Mouse (Mus musculus): ENCODE data around the gene Gm4450.
A peak's percentile ranks its signal among the peaks of the same experiment; 100 is the strongest.
"Not testable (repeated sequence)": the region's sequence is repeated elsewhere in the genome, so short reads cannot be mapped to it uniquely, and the experiment has no call there.

Gm4450 gene

DNA sequence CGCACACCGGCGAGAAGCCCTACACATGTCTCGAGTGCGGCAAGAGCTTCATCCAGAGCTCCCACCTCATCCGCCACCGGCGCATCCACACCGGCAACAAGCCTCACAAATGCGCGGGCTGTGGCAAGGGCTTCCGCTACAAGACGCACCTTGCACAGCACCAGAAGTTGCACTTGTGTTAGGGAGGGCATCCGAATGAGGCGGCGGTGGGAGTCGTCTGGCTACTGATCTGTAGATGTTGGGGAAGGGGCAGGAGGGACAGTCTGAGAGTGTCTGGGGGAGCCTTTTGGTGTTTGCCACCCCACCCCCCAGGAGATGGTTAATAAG is 28.5 kb downstream of the Gm4450 start:
- DNase-seq (ENCODE audit: low read depth, low spot score), result no peak
- no peaks in the 10 kb centered on the region for H3K27me3 ChIP-seq (ENCODE audit: control insufficient read depth, insufficient read depth, low read length, poor library complexity, severe bottlenecking)
- no peaks in the 10 kb centered on the region; the same call in 1 of the 2 replicates for H3K36me3 ChIP-seq (ENCODE audit: control insufficient read depth, insufficient read depth, low read length, poor library complexity, severe bottlenecking)

DNA sequence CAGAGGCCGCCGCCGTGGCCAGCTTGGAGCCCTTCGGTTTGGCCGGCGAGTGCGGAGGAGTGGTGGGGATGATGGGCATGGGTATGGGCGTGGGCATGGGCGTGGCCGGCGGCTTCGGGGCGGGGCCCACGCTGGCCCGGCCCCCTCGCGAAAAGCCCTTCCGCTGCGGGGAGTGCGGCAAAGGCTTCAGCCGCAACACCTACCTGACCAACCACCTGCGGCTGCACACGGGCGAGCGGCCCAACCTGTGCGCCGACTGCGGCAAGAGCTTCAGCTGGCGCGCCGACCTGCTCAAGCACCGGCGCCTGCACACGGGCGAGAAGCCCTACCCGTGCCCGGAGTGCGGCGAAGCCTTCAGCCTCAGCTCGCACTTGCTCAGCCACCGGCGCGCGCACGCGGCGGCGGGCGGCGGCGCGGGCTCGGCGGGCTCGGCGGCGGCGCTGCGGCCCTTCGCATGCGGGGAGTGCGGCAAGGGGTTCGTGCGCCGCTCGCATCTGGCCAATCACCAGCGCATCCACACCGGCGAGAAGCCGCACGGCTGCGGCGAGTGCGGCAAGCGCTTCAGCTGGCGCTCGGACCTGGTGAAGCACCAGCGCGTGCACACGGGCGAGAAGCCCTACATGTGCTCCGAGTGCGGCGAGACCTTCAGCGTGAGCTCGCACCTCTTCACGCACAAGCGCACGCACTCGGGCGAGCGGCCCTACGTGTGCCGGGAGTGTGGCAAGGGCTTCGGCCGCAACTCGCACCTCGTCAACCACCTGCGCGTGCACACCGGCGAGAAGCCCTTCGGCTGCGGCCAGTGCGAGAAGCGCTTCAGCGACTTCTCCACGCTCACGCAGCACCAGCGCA is 29.1 kb downstream of the Gm4450 start:
- no peaks in the 10 kb centered on the region for H3K27me3 ChIP-seq (ENCODE audit: control insufficient read depth, insufficient read depth, low read length, poor library complexity, severe bottlenecking)
- DNase-seq (ENCODE audit: low read depth, low spot score), result peak; percentile 82
- no peaks in the 10 kb centered on the region; the same call in 1 of the 2 replicates for H3K36me3 ChIP-seq (ENCODE audit: control insufficient read depth, insufficient read depth, low read length, poor library complexity, severe bottlenecking)

DNA sequence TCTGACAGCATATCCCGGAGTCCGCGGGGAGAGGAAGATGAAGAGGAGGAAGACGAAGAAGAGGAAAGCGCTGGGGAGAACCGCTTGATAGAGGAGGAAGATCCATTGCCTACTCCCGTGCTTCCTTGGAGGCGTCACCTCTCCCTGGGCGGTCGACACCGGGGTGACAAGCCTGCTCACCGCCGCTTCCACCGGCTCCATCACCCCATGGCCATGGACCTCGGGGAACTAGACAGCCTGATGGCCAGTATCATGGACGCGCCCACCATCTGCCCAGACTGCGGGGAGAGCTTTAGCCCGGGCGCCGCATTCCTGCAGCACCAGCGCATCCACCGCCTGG is 29.7 kb downstream of the Gm4450 start:
- Histone ChIP-seq H3K36me3 (ENCODE audit: control insufficient read depth, insufficient read depth, low read length, poor library complexity, severe bottlenecking) (no peaks in the 10 kb centered on the region; the same call in 1 of the 2 replicates), H3K27me3 (ENCODE audit: control insufficient read depth, insufficient read depth, low read length, poor library complexity, severe bottlenecking) (no peaks in the 10 kb centered on the region)
- no peak for DNase-seq (ENCODE audit: low read depth, low spot score)

DNA sequence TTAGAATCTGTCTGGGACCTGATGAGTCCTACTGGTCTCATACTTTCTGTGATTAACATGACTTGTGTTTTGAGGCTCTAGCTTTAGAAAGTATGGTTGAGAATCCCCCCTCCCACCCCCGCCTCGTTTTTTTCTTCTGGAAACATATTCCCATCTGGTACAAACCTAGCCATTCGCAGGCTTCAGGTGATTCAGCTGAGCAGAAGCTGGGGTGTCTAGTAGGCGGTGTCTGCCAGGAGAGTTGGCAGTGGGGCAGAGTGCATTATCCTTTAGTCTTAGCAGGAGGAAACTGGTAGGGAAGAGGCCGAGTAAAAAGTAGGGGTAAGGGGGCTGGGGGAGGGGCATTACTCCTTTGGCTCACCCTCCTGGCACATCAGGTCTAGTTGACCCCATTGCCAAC is 30.2 kb downstream of the Gm4450 start:
- H3K36me3 ChIP-seq (ENCODE audit: control insufficient read depth, insufficient read depth, low read length, poor library complexity, severe bottlenecking), result no peaks in the 10 kb centered on the region; the same call in 1 of the 2 replicates
- no peak for DNase-seq (ENCODE audit: low read depth, low spot score)
- H3K27me3 ChIP-seq (ENCODE audit: control insufficient read depth, insufficient read depth, low read length, poor library complexity, severe bottlenecking), result no peaks in the 10 kb centered on the region

DNA sequence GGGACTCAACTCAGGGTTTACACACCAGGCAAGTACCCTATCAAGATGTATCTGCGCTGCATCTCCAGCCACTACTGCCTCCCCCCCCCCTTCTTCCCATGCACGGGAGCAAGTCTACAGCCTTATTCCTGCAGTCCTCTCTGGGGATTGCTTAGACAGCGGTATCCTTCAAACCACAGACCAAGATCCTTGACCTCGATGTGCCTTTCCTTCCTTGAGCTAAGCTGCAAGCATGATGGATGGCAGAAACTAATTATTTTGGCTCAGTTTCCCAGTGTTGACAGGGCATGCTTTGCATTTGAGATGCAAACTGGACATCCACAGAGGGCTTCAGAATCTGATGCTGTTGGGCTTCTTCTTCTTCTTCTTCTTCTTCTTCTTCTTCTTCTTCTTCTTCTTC is 34.0 kb downstream of the Gm4450 start:
- DNase-seq (ENCODE audit: low read depth, low spot score), result no peak
- Histone ChIP-seq H3K36me3 (ENCODE audit: control insufficient read depth, insufficient read depth, low read length, poor library complexity, severe bottlenecking) (no peaks in the 10 kb centered on the region; the same call in 1 of the 2 replicates), H3K27me3 (ENCODE audit: control insufficient read depth, insufficient read depth, low read length, poor library complexity, severe bottlenecking) (no peaks in the 10 kb centered on the region)

DNA sequence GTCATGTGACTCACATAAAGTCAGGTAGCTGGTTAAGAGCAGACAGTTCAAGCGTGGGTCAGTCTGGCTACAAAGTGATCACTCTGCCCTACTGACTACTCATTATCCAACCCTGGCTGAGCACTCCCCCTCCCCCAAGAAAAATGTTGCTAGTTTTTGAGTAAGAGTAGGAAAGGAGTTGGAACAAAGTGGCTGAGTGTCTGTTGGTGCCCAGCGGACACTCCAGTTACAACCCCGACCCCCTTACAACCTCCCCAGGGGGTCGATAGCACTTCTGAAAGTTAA is 37.2 kb downstream of the Gm4450 start:
- no peak for DNase-seq (ENCODE audit: low read depth, low spot score)
- H3K36me3 ChIP-seq (ENCODE audit: control insufficient read depth, insufficient read depth, low read length, poor library complexity, severe bottlenecking), result no peaks in the 10 kb centered on the region
- no peaks in the 10 kb centered on the region for H3K27me3 ChIP-seq (ENCODE audit: control insufficient read depth, insufficient read depth, low read length, poor library complexity, severe bottlenecking)

DNA sequence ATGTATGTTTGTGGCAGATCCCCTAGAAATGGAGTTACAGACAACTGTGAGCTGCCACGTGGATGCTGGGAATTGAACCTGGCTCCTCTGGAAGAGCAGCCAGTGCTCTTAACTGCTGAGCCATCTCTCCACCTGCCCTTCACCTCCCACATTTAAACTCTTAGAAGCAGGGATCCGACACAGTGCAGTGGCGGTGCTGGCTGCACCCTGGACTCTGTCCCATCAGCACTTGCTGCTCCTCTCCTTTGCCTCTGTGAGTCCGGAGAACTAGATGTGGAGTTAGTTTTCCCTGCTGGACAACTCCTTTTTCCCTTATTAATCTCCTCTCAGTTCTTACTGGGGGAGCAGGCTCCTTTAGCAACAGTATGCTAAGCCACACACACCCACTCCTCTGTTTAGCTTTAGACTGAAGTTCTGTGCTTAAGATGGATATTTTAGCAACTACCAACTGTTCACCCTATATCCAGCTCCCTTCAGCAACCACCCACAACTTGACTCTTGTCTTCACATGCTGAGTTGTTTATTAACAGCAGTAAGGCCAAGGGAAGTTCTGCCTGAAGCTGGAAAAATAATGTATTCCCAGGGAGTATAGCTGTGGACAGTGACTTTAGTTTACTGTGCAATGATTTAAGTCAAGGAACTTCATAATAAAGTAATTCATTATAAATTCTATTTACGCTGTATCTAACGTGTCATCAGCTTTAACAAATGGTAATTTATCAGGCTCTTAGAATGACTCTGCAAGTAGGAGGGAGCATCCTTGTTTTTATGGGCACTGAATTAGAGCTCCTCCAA is 37.7 kb downstream of the Gm4450 start:
- Histone ChIP-seq H3K27me3 (ENCODE audit: control insufficient read depth, insufficient read depth, low read length, poor library complexity, severe bottlenecking) (no peaks in the 10 kb centered on the region), H3K36me3 (ENCODE audit: control insufficient read depth, insufficient read depth, low read length, poor library complexity, severe bottlenecking) (no peaks in the 10 kb centered on the region)
- no peak for DNase-seq (ENCODE audit: low read depth, low spot score)

DNA sequence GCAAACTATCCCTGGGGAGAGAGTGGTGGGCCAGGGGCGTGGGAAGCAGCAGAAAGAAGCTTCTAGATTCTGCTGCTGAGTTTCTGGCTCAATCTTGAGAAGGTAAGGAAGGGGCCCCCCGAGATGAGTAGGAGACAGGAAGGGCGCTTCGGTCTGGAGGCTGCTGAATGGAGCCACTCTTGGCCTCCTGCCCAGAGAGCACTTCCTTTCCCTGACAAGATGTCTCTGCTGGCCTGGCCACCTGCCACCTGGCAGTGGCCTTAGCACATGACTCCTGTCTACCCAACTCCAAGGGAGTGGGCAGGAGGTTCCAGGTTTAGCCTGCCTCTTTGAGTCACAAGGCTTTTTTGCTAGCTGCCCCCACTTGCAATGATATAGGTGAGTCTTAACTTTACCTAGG is 39.6 kb downstream of the Gm4450 start:
- Histone ChIP-seq H3K27me3 (ENCODE audit: control insufficient read depth, insufficient read depth, low read length, poor library complexity, severe bottlenecking) (no peaks in the 10 kb centered on the region), H3K36me3 (ENCODE audit: control insufficient read depth, insufficient read depth, low read length, poor library complexity, severe bottlenecking) (no peaks in the 10 kb centered on the region)
- peak; percentile 53 for DNase-seq (ENCODE audit: low read depth, low spot score)

DNA sequence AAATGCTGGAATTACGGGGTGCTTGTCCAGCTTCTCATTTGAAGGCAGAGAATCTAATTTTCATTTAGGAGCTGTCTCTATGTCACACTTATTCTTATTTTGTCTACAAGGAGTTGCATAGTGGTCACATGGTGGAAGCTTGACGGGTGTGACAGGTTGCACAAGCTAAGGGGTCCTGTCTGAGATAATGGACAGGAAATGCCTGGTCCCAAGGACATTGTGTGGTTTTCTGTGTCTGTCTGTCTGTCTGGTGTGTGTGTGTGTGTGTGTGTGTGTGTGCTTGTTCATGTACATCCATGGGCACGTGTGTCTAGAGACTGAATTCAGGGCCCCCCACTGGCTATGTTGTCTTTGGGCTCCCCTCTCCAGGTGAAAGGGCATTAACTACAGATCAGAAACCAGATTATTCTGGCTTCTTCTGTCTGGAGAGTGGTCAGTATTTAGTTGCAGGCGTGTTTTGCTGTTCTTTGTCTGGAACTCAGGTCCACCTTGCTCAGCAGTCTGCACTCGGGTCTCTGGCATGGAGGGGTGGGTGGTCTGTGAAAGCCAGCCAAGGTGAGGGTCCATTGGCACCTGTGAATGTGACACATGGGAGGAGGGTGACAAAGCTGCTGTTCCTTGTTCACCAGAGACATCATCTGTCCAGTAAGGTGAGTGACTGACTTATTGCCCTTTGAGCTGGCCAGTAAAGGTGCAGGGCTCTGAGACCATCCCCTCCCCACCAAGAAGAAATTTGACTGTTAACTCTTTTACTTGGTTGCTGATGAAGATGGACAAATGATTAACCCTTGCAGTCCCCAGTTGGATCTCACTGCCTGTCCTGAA is 40.3 kb downstream of the Gm4450 start:
- H3K36me3 ChIP-seq (ENCODE audit: control insufficient read depth, insufficient read depth, low read length, poor library complexity, severe bottlenecking), result no peaks in the 10 kb centered on the region
- DNase-seq (ENCODE audit: low read depth, low spot score), result no peak
- H3K27me3 ChIP-seq (ENCODE audit: control insufficient read depth, insufficient read depth, low read length, poor library complexity, severe bottlenecking), result no peaks in the 10 kb centered on the region

DNA sequence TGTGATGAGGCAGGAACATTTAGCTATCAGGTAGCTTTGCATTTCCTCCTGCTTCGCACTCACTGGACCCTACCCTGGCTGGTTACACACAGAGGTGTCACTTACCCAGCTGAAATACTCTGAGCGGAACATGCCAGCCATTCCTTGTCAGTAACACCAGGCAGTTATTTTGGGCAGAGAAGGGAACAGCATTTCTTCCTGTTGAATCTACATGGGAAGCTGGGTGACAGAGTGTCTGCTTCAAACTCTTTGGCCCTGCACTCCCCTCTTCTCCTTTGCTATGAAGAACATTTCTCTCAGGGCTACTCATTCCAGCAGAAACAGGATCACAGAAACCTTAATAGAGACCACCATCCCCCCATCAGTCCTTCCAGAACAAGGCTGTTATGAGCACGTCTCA is 42.6 kb downstream of the Gm4450 start:
- DNase-seq (ENCODE audit: low read depth, low spot score), result no peak
- Histone ChIP-seq H3K27me3 (ENCODE audit: control insufficient read depth, insufficient read depth, low read length, poor library complexity, severe bottlenecking) (no peaks in the 10 kb centered on the region), H3K36me3 (ENCODE audit: control insufficient read depth, insufficient read depth, low read length, poor library complexity, severe bottlenecking) (no peaks in the 10 kb centered on the region)

DNA sequence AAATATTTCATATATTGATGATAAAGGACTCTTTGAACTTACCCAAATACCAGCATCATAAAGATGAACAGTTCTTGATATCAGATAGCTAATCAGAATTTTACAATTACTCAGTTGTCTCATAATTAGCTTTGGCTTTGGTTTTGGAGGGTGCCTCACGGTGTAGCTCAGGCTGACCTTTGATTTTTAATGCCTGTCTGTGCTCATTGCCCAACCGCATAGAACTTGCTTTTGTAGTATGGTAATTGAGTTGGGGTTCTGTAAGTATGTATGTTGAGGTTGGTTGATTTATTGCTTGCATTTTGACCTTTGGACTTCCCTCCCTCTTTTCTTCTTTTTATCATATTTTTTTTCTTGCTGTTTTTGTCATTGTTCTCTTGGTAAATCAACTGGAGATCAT is 43.2 kb downstream of the Gm4450 start:
- DNase-seq (ENCODE audit: low read depth, low spot score), result no peak
- H3K36me3 ChIP-seq (ENCODE audit: control insufficient read depth, insufficient read depth, low read length, poor library complexity, severe bottlenecking), result no peaks in the 10 kb centered on the region

DNA sequence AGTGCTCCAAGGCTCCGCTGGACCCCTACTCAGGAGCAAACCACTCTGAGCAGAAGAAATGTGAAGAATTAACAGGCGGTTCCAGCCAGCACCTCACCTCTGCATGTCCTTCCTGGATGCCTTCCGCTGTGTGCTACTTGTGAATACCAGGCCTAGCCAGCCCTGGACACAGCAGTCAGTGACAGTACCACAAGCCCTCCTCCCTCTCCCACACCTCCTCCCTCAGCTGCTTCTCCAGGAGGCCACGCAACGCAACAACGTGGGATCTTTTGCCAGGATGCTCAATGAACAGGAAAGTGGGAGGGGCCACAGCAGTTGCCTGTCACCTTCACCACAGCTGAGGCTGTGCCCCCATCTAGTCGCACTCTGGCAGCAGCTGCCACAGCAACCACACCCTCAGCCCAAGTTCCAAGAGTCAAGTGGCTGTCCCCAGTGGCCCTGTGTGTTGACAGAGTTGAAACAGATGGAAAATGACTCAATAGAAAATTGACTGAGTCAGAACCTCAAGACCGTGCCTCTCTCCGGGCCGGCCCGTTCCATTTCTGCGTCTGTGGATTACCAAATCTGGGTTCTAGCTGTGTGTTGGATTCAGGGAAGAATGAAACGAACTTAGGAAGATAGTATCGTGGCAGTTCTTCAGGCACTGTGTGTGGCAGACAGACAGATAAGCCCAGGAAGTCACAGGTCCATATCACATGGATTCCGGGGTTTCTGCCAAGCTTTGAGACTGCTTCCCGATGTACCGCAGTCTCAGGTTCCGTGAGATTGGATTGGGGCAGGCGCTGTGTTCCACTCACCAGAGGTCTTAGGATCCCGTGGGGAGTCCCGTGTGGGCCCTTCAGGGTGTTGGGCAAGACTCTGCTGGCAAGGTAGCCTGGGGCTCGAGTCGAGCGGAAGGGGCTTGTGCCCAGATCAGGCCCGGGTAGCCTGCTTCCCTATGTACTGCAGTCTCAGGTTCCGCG is 46.0 kb downstream of the Gm4450 start:
- not testable (repeated sequence) for DNase-seq (ENCODE audit: low read depth, low spot score); H3K36me3 ChIP-seq (ENCODE audit: control insufficient read depth, insufficient read depth, low read length, poor library complexity, severe bottlenecking); H3K27me3 ChIP-seq (ENCODE audit: control insufficient read depth, insufficient read depth, low read length, poor library complexity, severe bottlenecking)

More for the DNA sequence above, 43.2 kb downstream of the Gm4450 start:
- no peaks in the 10 kb centered on the region for H3K27me3 ChIP-seq (ENCODE audit: control insufficient read depth, insufficient read depth, low read length, poor library complexity, severe bottlenecking)

DNA sequence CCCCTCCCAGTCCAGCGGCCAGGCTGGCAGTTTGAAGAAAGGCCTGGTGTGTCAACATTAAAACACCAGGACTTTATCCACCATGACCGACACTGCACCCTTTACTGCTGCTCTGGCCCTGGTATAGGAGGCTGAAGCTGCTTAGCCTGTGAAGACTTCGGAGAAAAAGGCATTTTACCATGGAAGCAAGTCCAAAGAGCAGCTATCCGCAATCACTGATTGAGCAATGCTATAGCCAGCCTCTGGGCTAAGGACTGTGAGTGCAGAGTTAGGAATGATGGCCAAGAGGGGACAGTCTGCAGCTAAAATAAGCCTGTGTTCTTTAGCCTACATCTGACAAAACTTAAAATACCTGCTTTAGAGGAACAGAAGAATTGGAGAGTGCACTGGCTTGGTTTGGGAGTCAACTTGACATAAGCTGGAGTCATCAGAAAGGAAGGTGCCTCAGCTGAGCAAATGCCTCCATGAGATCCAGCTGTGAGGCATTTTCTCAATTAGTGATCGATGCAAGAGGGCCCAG is 49.6 kb downstream of the Gm4450 start:
- not testable (repeated sequence) for DNase-seq (ENCODE audit: low read depth, low spot score); H3K27me3 ChIP-seq (ENCODE audit: control insufficient read depth, insufficient read depth, low read length, poor library complexity, severe bottlenecking); H3K36me3 ChIP-seq (ENCODE audit: control insufficient read depth, insufficient read depth, low read length, poor library complexity, severe bottlenecking)

DNA sequence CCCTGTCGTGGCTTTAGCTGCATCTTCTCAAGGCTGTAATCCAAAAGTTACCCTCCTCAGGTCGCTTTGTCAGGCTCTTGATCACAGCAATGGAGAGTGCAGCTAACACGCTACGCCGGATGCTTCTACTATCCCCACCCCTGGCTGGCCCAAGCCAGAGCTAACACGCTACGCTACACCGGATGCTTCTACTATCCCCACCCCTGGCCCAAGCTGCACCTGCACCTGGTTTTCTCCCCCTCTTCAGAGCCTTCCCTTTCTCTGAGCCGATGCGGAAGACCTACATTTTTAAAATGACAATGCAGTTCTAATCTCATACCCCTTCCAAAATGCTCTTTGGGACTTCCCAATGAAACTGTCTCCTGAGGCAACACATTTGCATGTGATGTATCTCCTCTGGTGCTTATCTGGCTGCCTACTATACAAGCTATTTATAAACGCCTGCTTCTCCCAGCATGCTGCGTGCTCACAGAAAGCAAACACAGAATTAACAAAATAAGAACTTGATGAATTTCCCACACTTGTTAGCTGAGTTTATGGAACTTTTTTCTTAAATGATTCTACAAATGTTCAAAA is 50.3 kb downstream of the Gm4450 start:
- not testable (repeated sequence) for H3K36me3 ChIP-seq (ENCODE audit: control insufficient read depth, insufficient read depth, low read length, poor library complexity, severe bottlenecking); H3K27me3 ChIP-seq (ENCODE audit: control insufficient read depth, insufficient read depth, low read length, poor library complexity, severe bottlenecking)
- DNase-seq (ENCODE audit: low read depth, low spot score), result peak; percentile 69
